Mouse (Mus musculus) bone marrow, adult 2 months (tissue): ENCODE results near the gene Ptpn12.

Experiments
- CTCF ChIP-seq: fragments of 200-500 bp; IDR thresholded peaks from 2 replicates; pipeline ENCODE4 v1.5.1; 2011; ENCODE audit warnings: low read length, control low read depth; ENCODE audit not compliant: control insufficient read depth, insufficient read depth
- POLR2A ChIP-seq: fragments of 200-500 bp; IDR thresholded peaks from 2 replicates; pipeline ENCODE4 v1.6.1; 2011; ENCODE audit warnings: low read depth, mild to moderate bottlenecking, control low read depth, low read length, borderline replicate concordance; ENCODE audit not compliant: control insufficient read depth

DNA sequence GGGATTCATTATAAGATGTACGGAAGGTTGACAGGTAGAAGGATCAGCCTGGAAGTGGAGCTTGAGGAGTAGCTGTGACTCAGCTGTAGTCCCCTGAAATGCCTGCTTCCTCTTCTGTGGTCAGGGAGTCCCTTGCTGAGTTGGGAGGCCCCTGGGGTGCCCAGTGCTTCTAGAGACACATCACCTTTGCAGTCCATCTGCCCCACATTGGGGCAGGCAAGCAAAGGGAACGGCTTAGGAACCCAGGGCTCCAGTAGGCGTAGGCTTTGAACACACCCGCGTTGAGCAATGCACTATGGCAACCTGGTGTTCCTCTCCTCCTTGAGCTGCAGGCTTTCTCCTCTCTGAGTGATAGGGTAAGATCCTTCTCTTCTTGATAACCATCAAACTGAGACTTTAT is 82.6 kb downstream of the Ptpn12 start:
- no peak for TF ChIP-seq POLR2A
- TF ChIP-seq CTCF = no peak
